Mouse (Mus musculus): ENCODE measurements around the gene Mysm1. TPM values are rescaled to one million over a fixed set of nuclear protein-coding genes. Genes with fewer than 3 reads are reported as not detected.

Gene Mysm1
- polyA plus RNA-seq (2015; fragmentation: Nextera tagmentation; extraction: Ambion mirVana) = 8.3 and 10.5 TPM in 2 replicates

- Histone ChIP-seq H3K4me3 (replicated peaks) (peak within 1 kb of the TSS; percentile 87), H3K4me2 (peak within 1 kb of the TSS; percentile 73), H3K36me3 (peaks cover 19% of the 10 kb centered on the region), H3K27ac (peak within 1 kb of the TSS; percentile 70), H3K27me3 (no peaks in the 10 kb centered on the region), H3K9me3 (replicated peaks) (no peaks in the 10 kb centered on the region), H3K9ac (peak within 1 kb of the TSS; percentile 86), H3K4me1 (replicated peaks) (peaks cover 29% of the 10 kb centered on the region)
- DNase-seq (peak; percentile 87), ATAC-seq (ENCODE audit: low read depth) (peak; percentile 99)
- WGBS (ENCODE audit: insufficient replicate concordance) = under 1% methylated on average over 69 of the region's 69 CpGs
Measured at GRCm38 (mm10) chr4:94978590-94979499, at the start of gene Mysm1. Gene Mysm1 (minus strand): TSS chr4:94979100.

GRCm38 (mm10) chr4:95025847-95026600 is 47.1 kb upstream of the Mysm1 start:
- Histone ChIP-seq H3K27me3 (no peaks in the 10 kb centered on the region), H3K4me3 (replicated peaks) (no peak overlapping the region), H3K4me2 (no peak overlapping the region), H3K36me3 (no peaks in the 10 kb centered on the region), H3K9ac (no peak overlapping the region), H3K4me1 (replicated peaks) (no peaks in the 10 kb centered on the region), H3K9me3 (replicated peaks) (no peaks in the 10 kb centered on the region), H3K27ac (no peak overlapping the region)
- 58% methylated on average over 16 of the region's 16 CpGs for WGBS (ENCODE audit: insufficient replicate concordance)
- no peak for DNase-seq
- no peak for ATAC-seq (ENCODE audit: low read depth)

DNA sequence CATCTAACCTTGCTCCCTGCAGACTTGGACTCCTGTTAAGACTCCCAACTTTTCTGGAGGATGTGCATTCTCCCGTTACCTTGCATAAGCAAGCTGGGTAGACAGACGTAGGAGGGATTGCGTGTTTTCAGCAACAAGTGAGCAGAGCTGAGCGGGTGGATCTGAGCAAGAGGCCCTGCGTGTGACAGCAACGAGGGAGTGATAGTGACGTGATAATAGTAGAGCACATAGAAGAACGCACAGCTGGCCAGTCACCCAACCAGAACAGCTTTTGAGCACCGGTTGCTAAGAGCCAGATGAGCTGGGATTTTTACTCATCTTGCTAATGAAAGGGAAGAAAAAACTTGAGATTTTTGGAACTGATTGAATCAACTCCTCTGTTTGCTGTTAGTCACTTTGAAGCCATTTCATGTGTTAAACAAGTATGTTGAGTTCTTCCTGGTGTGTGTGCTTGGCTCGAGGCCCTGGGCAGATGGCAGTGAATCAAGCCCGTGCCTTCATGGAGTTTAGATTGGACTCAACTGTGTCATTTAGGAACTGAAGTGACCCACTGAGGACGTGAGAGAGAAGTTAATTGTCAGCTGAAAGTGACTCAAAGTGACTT is 44.6 kb upstream of the Mysm1 start:
- Histone ChIP-seq H3K27ac (no peak overlapping the region), H3K27me3 (no peaks in the 10 kb centered on the region), H3K4me3 (replicated peaks) (no peak overlapping the region), H3K9ac (no peak overlapping the region), H3K4me2 (no peak overlapping the region), H3K36me3 (no peaks in the 10 kb centered on the region), H3K9me3 (replicated peaks) (no peaks in the 10 kb centered on the region), H3K4me1 (replicated peaks) (no peaks in the 10 kb centered on the region)
- 71% methylated on average over 12 of the region's 12 CpGs for whole genome bisulfite sequencing (ENCODE audit: insufficient replicate concordance)
- no peak for ATAC-seq (ENCODE audit: low read depth)
- no peak for DNase-seq

DNA sequence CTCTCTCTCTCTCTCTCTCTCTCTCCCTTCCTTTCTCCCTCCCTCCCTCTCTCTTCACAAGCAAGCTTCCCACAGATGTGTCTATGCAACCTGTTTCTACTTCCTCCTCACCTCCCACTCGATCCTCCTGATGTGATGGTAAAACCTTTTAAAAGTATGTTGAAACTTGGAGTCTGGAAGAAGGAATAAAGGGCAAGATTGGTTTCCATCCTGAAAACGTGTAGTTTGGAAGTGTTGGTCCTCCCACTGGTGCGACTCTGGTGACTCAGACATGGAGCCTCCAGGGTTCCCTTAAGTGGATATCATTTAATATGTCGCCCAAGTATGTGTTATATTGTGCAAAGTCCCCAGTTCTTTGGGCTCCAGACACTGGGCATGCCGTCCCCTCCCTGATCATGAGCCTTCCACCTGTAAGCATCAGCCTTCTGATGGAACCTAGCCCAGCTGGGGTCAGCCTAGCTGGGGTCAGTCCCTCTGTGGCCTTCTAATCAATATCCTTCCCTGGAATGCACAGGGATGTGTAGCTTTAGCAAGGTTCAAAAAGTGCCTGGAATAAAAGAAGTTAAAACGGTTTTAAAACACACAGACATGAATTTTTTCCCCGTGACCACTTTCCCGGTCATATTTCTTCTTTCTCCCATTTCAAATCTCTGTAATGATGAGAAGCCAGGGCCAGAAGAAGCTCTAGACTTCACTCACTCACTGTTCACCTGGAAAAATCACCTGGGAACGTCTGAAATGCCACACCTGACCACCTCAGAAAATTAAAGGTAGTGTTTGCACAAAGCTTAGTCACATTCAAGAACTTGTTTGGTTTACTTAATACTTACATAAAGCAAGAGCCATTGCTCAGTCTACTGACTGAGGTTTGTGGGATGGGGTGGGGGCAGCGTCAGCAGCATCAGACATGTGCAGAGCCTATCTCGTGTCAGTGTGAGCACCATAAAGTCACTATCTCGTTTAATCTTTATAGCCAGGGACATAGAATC is 43.0 kb upstream of the Mysm1 start:
- no peak overlapping the region for H3K9ac ChIP-seq
- no peak overlapping the region for H3K27ac ChIP-seq
- H3K4me1 ChIP-seq (replicated peaks) = no peaks in the 10 kb centered on the region
- no peaks in the 10 kb centered on the region for H3K36me3 ChIP-seq
- no peaks in the 10 kb centered on the region for H3K9me3 ChIP-seq (replicated peaks)
- H3K4me3 ChIP-seq (replicated peaks) = no peak overlapping the region
- WGBS (ENCODE audit: insufficient replicate concordance) = 53% methylated on average over 12 of the region's 12 CpGs
- no peak overlapping the region for H3K4me2 ChIP-seq
- ATAC-seq (ENCODE audit: low read depth) (no peak), DNase-seq (no peak)
- H3K27me3 ChIP-seq = no peaks in the 10 kb centered on the region

- no peak overlapping the region for H3K27ac ChIP-seq
- no peak for DNase-seq
- no peaks in the 10 kb centered on the region for H3K27me3 ChIP-seq
- H3K4me2 ChIP-seq = no peak overlapping the region
- no peak for ATAC-seq (ENCODE audit: low read depth)
- H3K36me3 ChIP-seq = no peaks in the 10 kb centered on the region
- no peaks in the 10 kb centered on the region for H3K9me3 ChIP-seq (replicated peaks)
- 57% methylated on average over 2 of the region's 2 CpGs for whole genome bisulfite sequencing (ENCODE audit: insufficient replicate concordance)
- H3K9ac ChIP-seq = no peak overlapping the region
- H3K4me3 ChIP-seq (replicated peaks) = no peak overlapping the region
- no peaks in the 10 kb centered on the region for H3K4me1 ChIP-seq (replicated peaks)
Measured at GRCm38 (mm10) chr4:95020201-95020600, 41.3 kb upstream of the Mysm1 start.

- 44% methylated on average over 7 of the region's 7 CpGs for WGBS (ENCODE audit: insufficient replicate concordance)
- ATAC-seq (ENCODE audit: low read depth) = no peak
- H3K9me3 ChIP-seq (replicated peaks) = no peaks in the 10 kb centered on the region
- no peak overlapping the region for H3K9ac ChIP-seq
- no peaks in the 10 kb centered on the region for H3K4me1 ChIP-seq (replicated peaks)
- DNase-seq = no peak
- no peak overlapping the region for H3K27ac ChIP-seq
- no peak overlapping the region for H3K4me3 ChIP-seq (replicated peaks)
- no peaks in the 10 kb centered on the region for H3K36me3 ChIP-seq
- H3K4me2 ChIP-seq = no peak overlapping the region
- no peaks in the 10 kb centered on the region for H3K27me3 ChIP-seq
Measured at GRCm38 (mm10) chr4:95018221-95018620, 39.3 kb upstream of the Mysm1 start.

- WGBS (ENCODE audit: insufficient replicate concordance) = 56% methylated on average over 1 of the region's 1 CpGs
- no peaks in the 10 kb centered on the region for H3K36me3 ChIP-seq
- no peak overlapping the region for H3K27ac ChIP-seq
- no peak overlapping the region for H3K9ac ChIP-seq
- H3K4me3 ChIP-seq (replicated peaks) = no peak overlapping the region
- H3K4me1 ChIP-seq (replicated peaks) = no peaks in the 10 kb centered on the region
- ATAC-seq (ENCODE audit: low read depth) = no peak
- H3K27me3 ChIP-seq = no peaks in the 10 kb centered on the region
- H3K9me3 ChIP-seq (replicated peaks) = no peaks in the 10 kb centered on the region
- no peak for DNase-seq
- no peak overlapping the region for H3K4me2 ChIP-seq
Measured at GRCm38 (mm10) chr4:95012706-95013105, 33.8 kb upstream of the Mysm1 start.

- no peak for DNase-seq
- Histone ChIP-seq H3K36me3 (no peaks in the 10 kb centered on the region), H3K4me2 (no peak overlapping the region), H3K27me3 (no peaks in the 10 kb centered on the region), H3K9me3 (replicated peaks) (no peaks in the 10 kb centered on the region), H3K4me3 (replicated peaks) (no peak overlapping the region), H3K4me1 (replicated peaks) (no peaks in the 10 kb centered on the region), H3K27ac (no peak overlapping the region), H3K9ac (no peak overlapping the region)
- ATAC-seq (ENCODE audit: low read depth) = no peak
Measured at GRCm38 (mm10) chr4:95012256-95012655, 33.4 kb upstream of the Mysm1 start.

DNA sequence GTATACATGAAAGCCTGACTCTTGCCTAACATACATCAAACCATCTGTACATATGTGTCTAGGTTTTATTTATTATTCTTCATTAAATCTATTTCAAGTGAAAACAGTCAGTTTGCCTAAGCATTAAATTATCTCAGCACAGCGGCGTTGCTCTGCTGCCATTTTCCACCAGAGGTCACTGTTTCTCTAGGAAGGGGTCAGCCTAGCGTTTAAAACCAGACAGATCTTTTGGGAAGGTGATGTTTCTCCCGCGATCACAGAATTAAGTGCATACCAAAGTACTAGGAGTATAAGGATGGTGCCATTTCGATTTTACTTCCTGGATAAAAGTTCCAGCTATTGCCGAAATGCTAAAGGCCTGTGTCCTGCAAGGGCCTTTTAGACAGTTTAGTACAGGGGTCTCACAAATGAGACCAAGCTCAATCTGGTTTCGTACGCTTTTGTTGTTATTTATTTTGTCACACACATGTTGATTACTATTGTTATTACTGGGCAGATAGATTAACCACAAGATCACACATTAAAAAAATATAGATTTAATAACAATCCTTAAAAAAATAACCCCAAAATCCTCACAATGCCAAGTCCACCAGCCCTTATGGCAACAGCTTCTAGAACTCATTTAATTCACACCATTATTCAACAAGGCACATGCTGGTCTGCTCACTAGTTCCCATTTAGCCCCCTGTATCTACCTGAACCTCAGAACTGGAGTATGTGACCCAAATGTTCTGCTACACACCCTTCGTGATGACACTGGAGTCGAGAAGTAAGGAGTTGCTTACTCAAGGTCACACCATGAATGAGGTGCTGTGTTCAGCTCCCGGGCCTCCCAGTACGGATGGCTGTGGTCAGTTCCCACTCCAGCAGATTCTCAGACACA is 29.5 kb upstream of the Mysm1 start:
- Histone ChIP-seq H3K4me2 (no peak overlapping the region), H3K9ac (no peak overlapping the region), H3K9me3 (replicated peaks) (no peaks in the 10 kb centered on the region), H3K4me1 (replicated peaks) (no peaks in the 10 kb centered on the region), H3K36me3 (no peaks in the 10 kb centered on the region), H3K27ac (no peak overlapping the region), H3K27me3 (no peaks in the 10 kb centered on the region), H3K4me3 (replicated peaks) (no peak overlapping the region)
- DNase-seq = peak; percentile 22
- no peak for ATAC-seq (ENCODE audit: low read depth)
- 33% methylated on average over 13 of the region's 13 CpGs for WGBS (ENCODE audit: insufficient replicate concordance)

- Histone ChIP-seq H3K4me2 (no peak overlapping the region), H3K27me3 (no peaks in the 10 kb centered on the region), H3K36me3 (no peaks in the 10 kb centered on the region), H3K9ac (no peak overlapping the region), H3K9me3 (replicated peaks) (no peaks in the 10 kb centered on the region), H3K4me3 (replicated peaks) (no peak overlapping the region), H3K27ac (no peak overlapping the region), H3K4me1 (replicated peaks) (no peaks in the 10 kb centered on the region)
- no peak for DNase-seq
- no peak for ATAC-seq (ENCODE audit: low read depth)
- 54% methylated on average over 8 of the region's 8 CpGs for WGBS (ENCODE audit: insufficient replicate concordance)
Measured at GRCm38 (mm10) chr4:95007759-95008158, 28.9 kb upstream of the Mysm1 start.
